Mouse (Mus musculus): ENCODE data around the gene Atg14.

GRCm38 (mm10) chr14:47529019-47529418 lies 41.4 kb downstream of the Atg14 start:
- TF ChIP-seq CTCF (IDR thresholded peaks at IDR 0.05; ENCODE audit: low read depth) (peak; percentile 91), EP300 (IDR thresholded peaks at IDR 0.05; ENCODE audit: low read depth) (0 out of 2 replicates have a peak, but pooled peaks have one; percentile 26)
